Mouse (Mus musculus) megakaryocyte-erythroid progenitor cell, adult 5 weeks (primary cell): ENCODE measurements around the gene Sirt1. TPM values are rescaled to one million over a fixed set of nuclear protein-coding genes. Genes with fewer than 3 reads are reported as not detected.

Source experiments
- polyA plus RNA-seq: library from polyadenylated mRNA; stranded (reverse); fragments of >175 nt; gene quantifications from 2 replicates; pipeline ENCODE4 v1.2.3, GENCODE M21; 2012

Gene Sirt1
- 4.1 and 5.3 TPM in 2 replicates for polyA plus RNA-seq

GRCm38 (mm10) chr10:63381498-63382280 lies at the start of gene Sirt1:
Sirt1 (minus strand) TSS chr10:63381704.

GRCm38 (mm10) chr10:63429785-63430305 lies 48.3 kb upstream of the Sirt1 start, which contains the start of gene Ctnna3:
Ctnna3 (plus strand) TSS chr10:63430098.

GRCm38 (mm10) chr10:63421739-63422735 lies 40.5 kb upstream of the Sirt1 start, which contains the start of gene Gm7075:
Gm7075 (minus strand) TSS chr10:63421789.

GRCm38 (mm10) chr10:63382372-63383279 lies 1.1 kb upstream of the Sirt1 start, which contains the start of gene Dnajc12:
Dnajc12 (plus strand) TSS chr10:63382443.

Other genes with a start within 250 kb of the Sirt1 start
- gene Mypn, start 177.8 kb downstream of the Sirt1 start, polyA plus RNA-seq: 0.03 TPM in 1 of 2 replicates, not detected in the other
- gene Herc4, start 137.9 kb downstream of the Sirt1 start, polyA plus RNA-seq: 13.6 and 18.7 TPM in 2 replicates
- gene Dnajc12, start 739 bp upstream of the Sirt1 start, polyA plus RNA-seq: 0.39 and 1.1 TPM in 2 replicates
- gene Gm7075, start 40.1 kb upstream of the Sirt1 start, polyA plus RNA-seq: 0.21 TPM in 1 of 2 replicates, not detected in the other
- not detected in 2 replicates for gene Ctnna3, start 48.4 kb upstream of the Sirt1 start, polyA plus RNA-seq